Mouse (Mus musculus): ENCODE measurements at regions not wholly inside any gene's neighbourhood (a gene's known extent, or its start where the extent isn't known, plus 50 kb on each side); places are given as distances from the start of the nearest gene placed in this dataset.

DNA sequence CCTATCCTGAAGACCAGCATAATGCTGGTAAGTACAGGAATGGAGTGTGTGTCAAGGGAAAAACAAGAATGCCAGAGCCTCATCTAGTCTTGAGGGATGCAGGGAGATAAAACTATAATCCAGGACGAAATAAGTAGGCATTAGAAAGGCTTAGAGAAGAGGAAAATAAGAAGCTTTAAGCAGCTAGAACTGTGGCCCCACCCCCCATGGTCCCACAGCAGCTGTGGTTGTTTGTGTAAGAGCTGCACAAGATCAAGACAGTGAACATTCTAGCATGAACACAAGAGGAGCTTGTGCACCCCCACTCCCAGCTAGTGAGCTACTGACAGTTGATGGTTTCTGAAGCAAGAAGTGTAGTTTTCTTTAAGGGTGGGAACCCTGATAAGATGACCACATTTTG is 315.9 kb downstream of the Tmem135 start:
- intact Hi-C loops (cut with DNase I) = no loop called here
- no peak for DNase-seq

DNA sequence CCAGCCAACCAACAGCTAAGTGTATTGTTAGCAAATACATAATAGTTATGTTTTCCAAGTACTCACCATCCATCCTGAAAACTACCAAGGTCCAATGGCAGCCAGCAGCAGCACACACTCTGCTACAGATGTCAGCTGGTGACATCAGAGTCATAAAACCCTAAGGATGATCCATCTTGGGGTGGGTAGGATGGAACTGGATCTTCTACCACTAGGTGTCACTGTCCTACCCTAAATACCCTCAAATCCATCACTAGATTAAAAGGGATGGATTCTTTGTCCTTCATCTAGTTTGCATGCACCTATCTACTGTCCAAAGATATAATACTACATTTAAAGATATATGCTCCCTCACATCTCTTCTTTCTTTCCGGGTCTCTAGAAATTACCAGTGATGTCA is 317.7 kb downstream of the Tmem135 start:
- intact Hi-C loops (cut with DNase I) = loop anchor here (1.0 kb wide), 2 partner anchors 40 to 333 kb away; no protein-coding TSS in a partner anchor
- peak; percentile 42 to 47 for DNase-seq

DNA sequence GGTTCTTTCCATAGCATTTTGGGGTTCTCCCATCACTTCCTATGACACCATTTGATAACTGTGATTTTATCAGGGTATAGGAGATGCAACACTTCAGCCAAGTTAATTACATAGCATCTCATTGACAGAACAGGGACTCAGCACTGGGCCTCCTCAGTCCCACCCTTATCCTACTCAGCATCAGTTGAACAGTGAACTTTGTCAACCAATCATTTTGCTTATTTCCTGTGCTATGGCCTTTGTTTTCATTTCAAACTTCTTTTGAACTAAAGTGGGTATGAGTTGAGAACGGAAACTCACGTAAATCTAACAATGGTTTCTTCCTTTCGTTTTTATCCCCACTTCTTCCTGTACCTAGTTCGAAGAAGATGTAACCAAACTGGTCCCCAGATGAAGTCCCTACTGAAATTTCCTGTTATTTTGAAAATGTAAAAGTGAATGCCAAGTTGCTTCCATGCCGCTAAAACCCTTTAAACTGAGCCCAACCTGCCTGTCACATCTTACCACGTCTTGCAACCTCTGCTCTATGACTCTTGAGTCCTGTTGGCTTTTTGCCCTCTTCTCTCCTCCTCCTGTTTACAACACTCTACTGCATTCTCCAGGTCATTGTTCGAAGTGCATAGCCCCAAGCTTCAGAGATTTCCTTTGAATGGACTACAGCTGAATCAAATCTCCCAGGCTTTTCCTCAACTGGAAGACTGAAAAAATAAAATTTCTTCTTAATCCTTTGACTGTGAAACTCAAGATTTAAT is 329.9 kb downstream of the Tmem135 start:
- intact Hi-C loops (cut with DNase I) = no loop called here
- DNase-seq = no peak

DNA sequence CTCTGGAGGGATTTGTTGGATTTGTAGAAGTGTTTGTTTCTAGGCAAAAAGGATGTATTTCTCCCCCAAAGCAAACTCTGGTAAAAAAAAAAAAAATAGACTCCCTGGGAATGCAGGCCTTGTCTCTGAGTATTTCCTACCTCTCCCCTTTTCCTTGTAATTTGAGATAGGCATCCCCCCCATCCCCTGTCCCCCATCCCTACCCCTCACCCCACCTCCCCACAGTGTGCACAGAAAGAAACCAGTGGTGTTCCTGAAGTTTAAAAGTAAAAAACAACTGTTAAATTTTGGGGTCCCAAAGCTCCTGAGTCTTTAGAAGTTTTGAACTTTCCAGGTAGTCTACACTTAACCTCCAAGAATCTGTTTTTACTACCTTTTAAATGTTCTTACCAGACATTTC is 334.0 kb downstream of the Tmem135 start:
- intact Hi-C loops (cut with DNase I) = no loop called here

DNA sequence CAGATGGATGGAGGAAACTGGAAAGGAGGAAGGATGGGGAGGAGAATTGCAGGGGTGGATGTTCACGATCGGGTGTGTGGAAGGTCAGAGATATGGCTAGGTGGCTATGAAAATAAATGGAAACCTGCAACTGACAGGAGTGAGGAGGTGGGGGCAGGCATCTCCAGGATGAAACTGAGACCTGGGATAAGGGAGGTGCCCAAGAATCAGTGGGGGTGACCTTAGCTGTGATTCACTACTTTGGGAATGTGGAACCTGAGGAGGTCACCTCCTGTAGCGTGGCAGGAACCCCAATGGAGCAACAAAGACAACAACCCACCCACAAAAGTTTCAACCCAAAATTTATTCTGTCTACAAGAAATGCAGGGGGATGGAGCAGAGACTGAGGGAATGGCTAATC is 339.6 kb downstream of the Tmem135 start:
- DNase-seq = no peak
- intact Hi-C loops (cut with DNase I) = no loop called here

More for the DNA sequence above, 334.0 kb downstream of the Tmem135 start:
- no peak for DNase-seq

DNA sequence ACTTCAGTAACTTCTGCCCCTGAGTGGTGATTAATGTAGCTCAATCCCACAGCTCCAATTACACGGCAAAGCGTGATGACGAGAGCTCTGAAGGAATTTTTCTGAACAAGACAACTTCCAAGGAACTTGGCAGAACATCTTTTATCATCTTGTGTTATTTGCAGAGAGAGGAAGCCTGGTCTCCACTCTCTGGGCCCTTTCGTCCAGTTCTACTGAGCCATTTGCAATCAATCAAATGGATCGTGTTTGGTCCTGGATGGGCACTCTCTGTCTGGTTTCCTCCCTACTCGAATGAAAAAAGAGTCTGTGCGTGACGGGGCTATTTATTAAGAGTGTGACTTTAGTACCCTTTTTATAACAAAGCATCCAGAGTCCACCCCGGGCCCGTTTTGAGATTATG is 340.4 kb downstream of the Tmem135 start:
- no peak for DNase-seq
- intact Hi-C loops (cut with DNase I) = no loop called here

DNA sequence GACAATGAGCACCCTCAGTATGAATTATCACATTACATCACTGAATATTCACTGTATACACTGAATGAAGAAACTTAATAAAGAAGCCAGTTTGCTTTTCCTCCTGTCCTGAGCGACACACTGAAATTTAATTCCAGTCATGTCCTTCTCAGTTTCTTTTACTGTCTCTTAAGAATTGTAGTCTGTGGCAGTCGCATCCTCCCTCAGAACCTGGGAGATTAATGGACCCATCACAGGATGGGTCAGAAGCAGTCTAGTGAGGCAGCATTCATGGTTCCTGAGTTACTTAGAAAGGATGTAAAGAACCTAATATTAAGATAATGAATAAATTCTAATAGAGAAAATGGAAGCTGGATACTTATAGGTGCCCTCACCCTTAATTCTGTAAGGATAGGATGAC is 349.5 kb downstream of the Tmem135 start:
- no peak for DNase-seq
- intact Hi-C loops (cut with DNase I) = no loop called here

DNA sequence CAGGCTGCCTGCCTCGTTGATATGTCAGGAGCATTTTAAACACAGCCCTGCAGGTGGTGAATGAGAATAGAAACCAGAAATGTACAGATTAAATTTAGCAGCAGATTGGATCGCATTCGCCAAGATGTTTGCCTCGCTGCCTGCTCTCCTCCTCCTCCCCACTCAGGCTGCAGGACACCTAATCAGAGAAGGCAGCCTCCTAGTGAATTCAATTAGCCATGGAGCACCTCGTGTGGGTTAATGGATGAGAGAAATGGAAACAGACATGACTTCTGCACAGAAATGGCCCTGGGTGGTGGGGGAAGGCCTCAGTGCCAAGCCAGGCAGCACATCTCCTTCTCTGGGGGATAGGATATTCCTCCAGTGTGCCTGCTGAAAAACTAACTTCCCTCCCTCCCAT is 352.8 kb downstream of the Tmem135 start:
- intact Hi-C loops (cut with DNase I) = no loop called here
- DNase-seq = no peak

DNA sequence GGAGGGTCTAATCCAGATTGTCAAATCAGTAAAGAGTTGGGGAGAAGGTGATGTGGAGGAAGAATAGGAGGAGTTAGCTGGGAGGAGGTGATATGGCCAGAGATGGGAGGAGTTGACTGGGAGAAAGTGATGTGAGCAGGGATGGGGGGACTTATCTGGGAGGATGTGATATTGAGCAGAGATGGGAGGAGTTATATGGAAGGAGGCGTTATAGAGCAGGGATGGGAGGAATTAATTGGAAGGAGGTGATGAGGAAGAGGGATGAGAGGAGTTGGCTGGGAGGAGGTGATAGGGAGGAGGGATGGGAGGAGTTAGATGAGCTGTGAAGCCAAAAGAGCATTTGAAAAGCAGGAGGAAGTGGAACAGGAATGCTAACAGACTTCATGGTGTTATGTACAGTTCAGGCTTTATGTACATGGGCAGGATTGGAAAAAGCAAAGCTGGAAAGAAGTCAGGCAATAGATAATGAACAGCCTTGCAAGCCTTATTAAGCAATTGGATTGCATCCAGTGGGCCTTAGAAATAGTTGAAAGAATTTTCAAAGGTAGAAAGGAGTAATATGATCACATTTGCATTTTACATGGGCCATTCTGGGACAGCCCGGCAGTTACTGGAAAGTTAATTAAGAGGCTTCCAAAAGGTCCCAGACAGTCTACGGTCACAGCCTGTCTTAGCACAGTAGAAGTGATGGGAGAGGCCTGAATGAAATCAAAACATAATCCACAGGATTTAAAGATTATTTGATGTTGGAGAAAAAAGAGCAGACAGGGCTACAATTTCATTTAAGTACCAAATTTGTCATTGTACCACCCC is 357.4 kb downstream of the Tmem135 start:
- no peak for DNase-seq
- intact Hi-C loops (cut with DNase I) = no loop called here

DNA sequence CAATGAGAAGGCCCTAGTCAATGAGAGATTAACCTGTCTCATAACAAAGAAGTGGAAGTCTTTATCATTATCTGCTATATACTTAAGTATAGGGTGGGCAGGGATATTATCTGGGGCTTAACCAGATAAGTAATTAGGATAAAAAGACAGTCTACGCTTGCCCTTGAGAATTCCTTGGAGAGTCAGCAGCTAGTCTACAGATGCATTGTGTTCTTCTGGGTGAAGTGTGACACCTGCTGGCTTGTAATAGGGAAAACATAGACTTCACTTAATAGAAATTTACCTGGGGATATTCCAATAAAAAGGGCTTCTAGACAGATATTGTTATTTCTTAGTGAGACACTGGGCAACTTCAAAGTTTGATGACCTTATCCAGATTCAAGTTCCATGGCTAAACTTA is 361.0 kb downstream of the Tmem135 start:
- DNase-seq = peak in 1 of 2 experiments; percentile 9
- intact Hi-C loops (cut with DNase I) = loop anchor here (1.0 kb wide), 1 partner anchor 946 kb away; no protein-coding TSS in a partner anchor

DNA sequence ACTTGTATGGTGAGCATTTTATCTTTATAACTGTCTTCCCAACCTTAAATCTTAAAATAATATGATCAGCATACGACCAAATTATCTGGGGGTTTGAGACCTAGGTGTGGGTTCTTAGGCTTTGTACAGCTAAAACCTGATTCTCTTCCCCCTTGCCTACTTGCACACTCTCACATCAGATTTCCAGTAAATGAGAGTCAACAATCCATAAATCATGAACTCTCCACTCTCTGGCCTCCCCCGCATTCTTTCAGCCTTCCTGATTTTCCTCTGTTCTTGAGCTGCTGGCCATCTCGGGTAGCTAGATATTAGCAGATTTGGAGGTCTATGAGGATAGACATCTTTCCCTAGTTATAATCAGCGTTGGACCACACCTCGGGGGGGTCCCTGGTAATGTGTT is 362.7 kb downstream of the Tmem135 start:
- intact Hi-C loops (cut with DNase I) = no loop called here
- no peak for DNase-seq

DNA sequence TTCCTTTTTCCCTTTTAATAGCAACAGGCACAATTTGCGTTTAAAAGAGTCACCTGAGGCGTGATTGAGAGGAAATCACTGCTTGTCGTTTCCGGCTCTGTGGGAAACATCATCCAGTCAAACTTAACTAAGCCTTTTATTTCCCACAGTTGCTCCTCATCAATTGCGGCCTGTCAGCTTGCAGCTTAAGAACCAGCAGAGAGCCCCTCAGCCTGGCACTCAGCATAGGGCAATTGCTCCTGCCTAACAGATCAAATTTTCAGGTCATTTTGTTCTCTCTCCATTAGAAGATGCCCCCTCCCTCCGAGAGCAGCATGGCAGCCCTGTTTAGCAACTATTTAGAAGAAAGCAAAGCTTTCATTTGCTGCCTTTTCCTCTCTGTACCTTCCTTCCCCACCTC is 363.9 kb downstream of the Tmem135 start:
- intact Hi-C loops (cut with DNase I) = no loop called here
- DNase-seq = no peak

DNA sequence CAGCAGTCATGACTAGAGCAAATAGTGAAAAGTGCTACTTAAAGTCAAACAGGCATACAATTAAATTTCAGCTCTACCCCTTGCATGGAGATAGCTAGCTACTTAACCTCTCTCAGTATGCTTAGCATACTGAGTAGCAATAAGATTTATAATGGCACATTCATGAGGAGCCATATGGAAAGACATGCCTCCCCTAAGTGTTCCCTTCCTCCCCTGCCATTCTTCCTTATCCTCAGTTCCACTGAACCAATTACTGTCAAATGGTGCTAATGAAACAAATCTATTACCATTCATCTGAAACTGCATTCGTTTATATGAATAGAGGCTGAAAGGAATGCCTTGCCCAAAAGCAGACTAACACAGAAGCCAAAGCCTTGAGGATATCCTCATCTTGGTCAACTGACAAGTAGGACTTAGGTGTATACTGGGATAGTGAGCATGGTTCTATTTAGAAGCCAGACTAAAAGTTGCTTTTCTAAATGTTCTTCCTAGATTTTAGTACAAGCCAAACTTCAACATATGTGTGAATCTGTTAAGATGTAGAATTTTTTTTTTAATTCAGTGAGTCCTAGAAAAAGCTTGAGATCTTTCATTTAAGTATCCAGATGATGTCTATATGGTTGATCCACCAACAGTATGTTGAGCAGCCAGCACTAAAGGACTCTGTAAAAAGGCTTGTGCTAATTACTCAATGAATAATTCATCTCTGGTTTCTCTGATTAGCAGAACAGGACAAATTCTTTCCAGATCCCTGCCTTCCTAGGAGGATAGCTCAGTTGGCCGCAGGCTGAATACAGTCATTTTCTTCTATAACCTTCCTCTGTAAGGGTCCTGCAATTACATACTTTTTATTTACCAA is 368.7 kb downstream of the Tmem135 start:
- intact Hi-C loops (cut with DNase I) = no loop called here
- DNase-seq = no peak

DNA sequence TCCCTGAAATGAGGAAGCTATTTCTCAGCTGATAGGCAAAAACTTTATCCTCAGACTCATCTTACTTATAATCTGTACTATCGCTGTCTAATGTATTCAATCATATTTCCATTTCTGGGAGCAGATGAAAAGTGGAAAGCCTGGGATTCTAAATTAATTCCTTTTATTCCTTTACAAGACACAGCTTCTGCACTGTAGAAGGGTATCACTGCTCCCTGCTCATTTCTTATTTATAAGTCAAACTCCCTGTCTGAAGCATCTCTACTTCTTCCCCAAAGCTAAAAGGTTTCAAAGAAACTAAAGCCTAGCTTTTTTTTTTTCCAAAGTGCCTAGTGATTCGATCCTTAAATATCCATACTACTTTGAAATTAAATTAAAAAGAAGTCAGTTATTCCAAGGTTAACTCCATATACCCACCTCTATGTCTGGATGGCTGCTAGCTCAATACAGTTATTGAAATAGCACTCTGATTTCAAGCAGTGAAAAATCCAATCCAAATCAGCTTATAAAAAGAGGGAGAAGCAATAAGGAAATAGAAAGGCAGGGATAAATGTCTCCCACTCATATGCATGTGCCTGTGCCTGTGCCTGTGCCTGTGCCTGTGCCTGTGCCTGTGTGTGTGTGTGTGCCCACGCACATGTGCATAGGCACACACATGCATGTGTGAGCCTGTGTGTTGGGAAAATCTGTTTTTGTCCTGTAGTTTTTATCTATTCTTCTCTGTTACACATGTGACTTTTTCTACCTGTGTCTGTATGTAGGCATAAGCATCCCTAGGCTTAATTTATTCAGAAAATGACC is 380.6 kb downstream of the Tmem135 start:
- no peak for DNase-seq
- intact Hi-C loops (cut with DNase I) = no loop called here

DNA sequence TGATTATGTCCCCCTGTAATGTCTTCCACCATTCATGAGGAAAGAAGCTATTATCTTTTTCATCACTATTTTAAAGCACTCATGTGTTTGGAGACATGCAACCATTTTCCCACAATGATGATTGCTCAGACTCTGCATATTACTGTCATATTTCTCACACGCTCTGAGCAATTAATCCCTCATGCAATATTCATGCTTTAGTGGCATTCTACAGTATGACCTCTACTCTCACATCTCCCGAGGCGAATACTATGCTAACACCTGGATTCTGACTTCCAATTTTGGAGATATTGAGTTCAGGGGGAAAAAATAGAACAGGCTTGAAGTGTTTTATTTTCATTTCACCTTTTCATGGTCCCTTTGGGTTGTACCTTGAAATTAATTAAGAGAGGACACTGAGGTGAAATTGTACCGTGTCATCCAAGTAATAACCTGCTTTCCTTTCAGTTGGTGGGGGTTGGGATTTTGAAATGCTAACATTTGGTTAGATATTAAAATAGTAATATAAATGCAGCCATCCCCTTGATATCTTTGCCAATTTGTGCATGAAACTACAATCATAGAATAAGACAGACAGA is 405.1 kb downstream of the Tmem135 start:
- intact Hi-C loops (cut with DNase I) = no loop called here
- no peak for DNase-seq

DNA sequence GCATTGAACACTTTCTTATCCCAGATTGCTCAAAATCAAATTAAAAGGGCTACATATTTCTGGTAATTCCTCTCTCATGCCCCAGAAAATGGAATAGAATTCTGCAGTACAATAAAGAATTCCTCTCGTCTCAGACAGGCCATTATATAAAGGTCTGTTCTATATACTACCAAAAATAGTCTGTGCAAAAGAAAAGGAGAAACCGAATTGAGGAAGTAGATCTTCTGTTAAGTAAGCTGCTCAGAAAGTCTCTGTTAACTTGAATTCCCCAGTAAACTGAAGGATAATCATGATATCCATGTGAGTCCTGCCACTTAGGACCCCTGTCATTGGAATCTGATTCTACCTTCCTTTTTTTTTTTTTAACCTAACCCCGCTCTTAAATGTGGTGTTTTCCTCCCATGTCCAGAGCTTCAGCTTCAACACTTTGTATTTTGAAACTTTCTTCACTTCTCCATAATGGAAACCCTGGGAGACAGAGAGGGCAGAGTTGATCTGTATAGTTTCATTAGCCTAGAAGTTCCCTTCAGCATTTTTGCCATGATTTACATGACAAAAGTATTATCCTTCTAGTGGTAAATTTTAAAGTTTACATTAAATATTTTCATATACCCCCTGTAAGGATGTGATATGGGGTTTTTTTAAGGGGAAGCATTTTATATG is 406.1 kb downstream of the Tmem135 start:
- intact Hi-C loops (cut with DNase I) = no loop called here
- no peak for DNase-seq

DNA sequence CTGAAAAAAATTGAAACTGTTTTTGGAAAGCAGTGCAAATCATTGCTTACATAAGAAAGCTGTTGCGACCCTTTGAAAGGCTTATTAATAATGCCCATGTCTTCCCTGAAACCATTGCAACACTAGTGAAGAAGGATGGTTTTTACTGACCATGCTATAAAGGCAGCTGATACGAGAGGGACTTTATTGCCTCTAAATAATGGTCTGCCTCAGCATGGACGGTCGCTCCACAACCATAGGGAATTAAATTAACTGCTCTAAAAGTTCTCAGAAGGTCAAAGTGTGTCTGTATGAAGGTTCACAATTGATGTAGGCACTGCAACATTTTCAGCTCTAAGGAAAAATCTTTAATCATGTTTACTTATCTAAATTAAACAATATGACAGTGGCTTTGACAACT is 429.6 kb downstream of the Tmem135 start:
- no peak for DNase-seq
- intact Hi-C loops (cut with DNase I) = no loop called here

DNA sequence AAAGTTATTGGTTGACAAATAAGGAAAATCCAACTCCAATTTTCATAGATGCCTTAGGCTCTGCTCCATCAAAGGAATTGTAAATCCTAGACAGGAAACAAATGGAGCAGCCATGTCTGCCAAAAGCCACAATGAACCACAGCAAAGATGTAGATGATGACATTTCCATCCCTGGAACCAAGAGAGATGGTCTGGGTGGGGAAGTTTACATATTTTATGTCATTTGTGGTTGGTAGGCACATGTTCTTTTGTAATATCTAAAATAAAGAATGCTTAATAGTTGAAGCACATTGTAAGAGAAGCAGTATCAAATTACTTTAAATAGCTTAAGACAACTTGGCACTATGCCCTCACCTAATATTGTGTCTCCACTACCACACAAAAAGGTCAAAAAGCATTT is 443.2 kb downstream of the Tmem135 start:
- intact Hi-C loops (cut with DNase I) = no loop called here
- peak in 1 of 2 experiments; percentile 5 for DNase-seq

DNA sequence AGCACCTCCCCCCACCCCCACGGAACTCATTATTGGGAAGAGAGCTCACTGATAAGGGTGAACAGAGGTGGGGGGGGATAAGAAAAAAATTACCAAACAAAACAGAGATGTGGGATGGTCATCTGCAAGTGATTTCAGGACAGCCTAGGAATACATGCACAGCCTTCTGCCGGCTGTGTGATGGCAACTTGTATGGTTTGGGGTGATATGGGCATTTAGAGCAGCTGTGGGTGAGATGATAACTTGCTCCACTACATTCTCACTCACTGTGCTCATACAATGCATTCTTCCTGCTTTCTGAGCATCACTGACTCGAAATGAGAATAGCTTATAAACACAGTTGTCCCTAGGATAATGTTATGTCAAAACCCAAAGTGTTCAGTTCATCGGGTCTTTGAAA is 443.8 kb downstream of the Tmem135 start:
- intact Hi-C loops (cut with DNase I) = no loop called here
- no peak for DNase-seq
